Mouse (Mus musculus) midbrain, postnatal 0 days (tissue): Measurements from ENCODE around the gene Cacna2d2. TPM values are rescaled to one million over a fixed set of nuclear protein-coding genes. Genes with fewer than 3 reads are reported as not detected.

Experiments
- ATAC-seq: fragments of 200-750 bp; cut with Nextera tagmentation; 2 replicates; pipeline ENCODE4 v1.8.0; 2017; ENCODE audit warnings: moderate number of reproducible peaks, mild to moderate bottlenecking, moderate TSS enrichment, moderate library complexity; ENCODE audit not compliant: low FRiP score
- DNase-seq: peaks from one replicate; pipeline ENCODE4 v3.0.0-alpha.2; 2015; ENCODE audit warnings: low spot score
- H3K27ac ChIP-seq: fragments of 300-500 bp; sonication (generic); 2 replicates; pipeline ENCODE4 v1.5.1; 2014; ENCODE audit warnings: low read depth, mild to moderate bottlenecking, low read length, mixed read lengths
- H3K27me3 ChIP-seq: fragments of 300-500 bp; sonication (generic); 2 replicates; pipeline ENCODE4 v1.6.1; 2014; ENCODE audit warnings: low read length, control low read depth, mixed read lengths; ENCODE audit not compliant: insufficient read depth
- H3K36me3 ChIP-seq: fragments of 300-500 bp; sonication (generic); 2 replicates; pipeline ENCODE4 v1.6.1; 2014; ENCODE audit warnings: low read length, control low read depth, mixed read lengths; ENCODE audit not compliant: insufficient read depth
- H3K4me1 ChIP-seq: fragments of 300-500 bp; sonication (generic); 2 replicates; pipeline ENCODE4 v1.6.1; 2014; ENCODE audit warnings: mild to moderate bottlenecking, control low read depth, antibody characterized with exemption, low read length, mixed read lengths; ENCODE audit not compliant: insufficient read depth
- H3K4me2 ChIP-seq: fragments of 300-500 bp; sonication (generic); 2 replicates; pipeline ENCODE4 v1.6.1; 2014; ENCODE audit warnings: low read depth, mild to moderate bottlenecking, low read length, mixed read lengths; ENCODE audit not compliant: poor library complexity, severe bottlenecking
- H3K4me3 ChIP-seq: fragments of 300-500 bp; sonication (generic); 2 replicates; pipeline ENCODE4 v1.5.1; 2014; ENCODE audit warnings: low read depth, mild to moderate bottlenecking, low read length, moderate library complexity
- H3K9ac ChIP-seq: fragments of 300-500 bp; sonication (generic); replicated peaks from 2 replicates; pipeline ENCODE4 v1.6.1; 2014; ENCODE audit warnings: mild to moderate bottlenecking, low read length, moderate library complexity, mixed read lengths; ENCODE audit not compliant: poor library complexity, severe bottlenecking
- H3K9me3 ChIP-seq: fragments of 300-500 bp; sonication (generic); 2 replicates; pipeline ENCODE4 v1.6.1; 2016; ENCODE audit warnings: low read length, control low read depth
- CTCF ChIP-seq: IDR thresholded peaks from 2 replicates; pipeline ENCODE4 v1.5.1; 2016; ENCODE audit warnings: antibody characterized with exemption, mild to moderate bottlenecking
- WGBS: fragments of 180-500 bp; shearing (Covaris S2); extraction: QIAGEN DNeasy Blood & Tissue Kit; methylation state at CpG from one replicate; pipeline ENCODE4 v1.1.7; 2014; 5-methylcytosine and 5-hydroxymethylcytosine counted together
- polyA plus RNA-seq: library from polyadenylated mRNA; unstranded; fragments of >200 nt; fragmentation: Nextera tagmentation; extraction: Ambion mirVana; gene quantifications from 2 replicates; pipeline ENCODE4 v1.2.1, GENCODE M21; 2015
- total RNA-seq: library from RNA; depleted of rRNA; stranded (reverse); fragments of >200 nt; gene quantifications from 2 replicates; pipeline ENCODE4 v1.2.3, GENCODE M21; 2014

Cacna2d2 gene
- total and polyA plus RNA-seq, 2 experiments from 2014 or later, result 9.0 to 191 TPM

- no peak for TF ChIP-seq CTCF
These were observed 29.2 kb downstream of the Cacna2d2 start for GRCm38 (mm10) chr9:107428451-107429186.

GRCm38 (mm10) chr9:107430445-107430844 lies 31.0 kb downstream of the Cacna2d2 start:
- Histone ChIP-seq H3K9ac (no peak overlapping the region), H3K4me3 (no peak overlapping the region), H3K27me3 (no peaks in the 10 kb centered on the region), H3K4me1 (peaks cover 9% of the 10 kb centered on the region), H3K36me3 (peaks cover 7% of the 10 kb centered on the region; the same call in 1 of the 2 replicates), H3K9me3 (no peaks in the 10 kb centered on the region), H3K27ac (no peak overlapping the region; the same call in 1 of the 2 replicates), H3K4me2 (no peak overlapping the region)
- 38% methylated on average over 12 of the region's 12 CpGs for WGBS
- ATAC-seq (no peak), DNase-seq (no peak)
- no peak for TF ChIP-seq CTCF

More at GRCm38 (mm10) chr9:107428451-107429186, 29.2 kb downstream of the Cacna2d2 start:
- Histone ChIP-seq H3K9ac (no peak overlapping the region), H3K27me3 (no peaks in the 10 kb centered on the region), H3K9me3 (no peaks in the 10 kb centered on the region), H3K4me3 (no peak overlapping the region), H3K27ac (no peak overlapping the region), H3K4me1 (no peaks in the 10 kb centered on the region; the same call in 1 of the 2 replicates), H3K4me2 (no peak overlapping the region), H3K36me3 (peaks cover 7% of the 10 kb centered on the region; the same call in 1 of the 2 replicates)
- no peak for ATAC-seq
- whole genome bisulfite sequencing, result 57% methylated on average over 5 of the region's 5 CpGs
- no peak for DNase-seq

- ATAC-seq (no peak), DNase-seq (no peak)
- H3K4me3 ChIP-seq, result no peak overlapping the region
- 68% methylated on average over 3 of the region's 3 CpGs for WGBS
- no peaks in the 10 kb centered on the region for H3K36me3 ChIP-seq
- H3K27me3 ChIP-seq, result no peaks in the 10 kb centered on the region
- no peak overlapping the region for H3K27ac ChIP-seq
- no peak overlapping the region for H3K9ac ChIP-seq
- TF ChIP-seq CTCF, result no peak
- H3K4me1 ChIP-seq, result peaks cover 11% of the 10 kb centered on the region
- no peaks in the 10 kb centered on the region for H3K9me3 ChIP-seq
- H3K4me2 ChIP-seq, result no peak overlapping the region
These were observed 33.1 kb downstream of the Cacna2d2 start for GRCm38 (mm10) chr9:107432546-107432945.

GRCm38 (mm10) chr9:107434851-107435250 lies 35.4 kb downstream of the Cacna2d2 start:
- no peak for TF ChIP-seq CTCF
- Histone ChIP-seq H3K27me3 (no peaks in the 10 kb centered on the region), H3K4me2 (no peak overlapping the region), H3K4me3 (no peak overlapping the region), H3K36me3 (no peaks in the 10 kb centered on the region), H3K4me1 (peaks cover 11% of the 10 kb centered on the region), H3K9ac (no peak overlapping the region), H3K9me3 (no peaks in the 10 kb centered on the region), H3K27ac (no peak overlapping the region)
- ATAC-seq (peak; percentile 35; the same call in 1 of the 2 replicates), DNase-seq (no peak)
- WGBS, result 29% methylated on average over 6 of the region's 6 CpGs

- 25% methylated on average over 6 of the region's 6 CpGs for WGBS
- no peaks in the 10 kb centered on the region for H3K27me3 ChIP-seq
- H3K4me1 ChIP-seq, result peaks cover 11% of the 10 kb centered on the region
- 0 out of 2 replicates have a peak overlapping the region, but pooled peaks have one; percentile 18 for H3K27ac ChIP-seq
- no peak overlapping the region for H3K9ac ChIP-seq
- no peaks in the 10 kb centered on the region for H3K36me3 ChIP-seq
- no peaks in the 10 kb centered on the region for H3K9me3 ChIP-seq
- no peak overlapping the region for H3K4me3 ChIP-seq
- no peak for TF ChIP-seq CTCF
- ATAC-seq (no peak), DNase-seq (no peak)
- no peak overlapping the region for H3K4me2 ChIP-seq
These were observed 35.9 kb downstream of the Cacna2d2 start for GRCm38 (mm10) chr9:107435285-107435684.

- TF ChIP-seq CTCF, result no peak
- Histone ChIP-seq H3K4me1 (peaks cover 14% of the 10 kb centered on the region; the same call in 1 of the 2 replicates), H3K9ac (no peak overlapping the region), H3K27ac (peak overlapping the region; percentile 44), H3K36me3 (no peaks in the 10 kb centered on the region), H3K9me3 (no peaks in the 10 kb centered on the region), H3K4me3 (no peak overlapping the region), H3K27me3 (no peaks in the 10 kb centered on the region), H3K4me2 (no peak overlapping the region)
- WGBS, result 51% methylated on average over 4 of the region's 4 CpGs
- no peak for ATAC-seq
- no peak for DNase-seq
These were observed 43.5 kb downstream of the Cacna2d2 start for GRCm38 (mm10) chr9:107442891-107443290.
